In genomic region chr1:34536767-34537485, GRCm38 (mm10) we compare ENCODE assay signal across 8 mouse cellular contexts. TPM values are rescaled to one million over a fixed set of nuclear protein-coding genes. Genes with fewer than 3 reads are reported as not detected.
A peak's percentile ranks its signal among the peaks of the same experiment; 100 is the strongest.
DNase-seq lines count a peak whose midpoint lies in the region; ATAC-seq and TF ChIP-seq lines count a peak whose summit lies in the region.

No protein-coding gene starts in this region.

- H3K4me3 ChIP-seq in forebrain, embryonic 14.5 days (ENCODE audit: low read depth, low read length): peak overlapping the region; percentile 5; the same call in 1 of the 2 replicates
- peak overlapping the region; percentile 11; the same call in 1 of the 2 replicates for H3K4me3 ChIP-seq in kidney, postnatal 0 days (replicated peaks; ENCODE audit: low read depth, low read length)
- peak overlapping the region; percentile 24 for H3K4me3 ChIP-seq in midbrain, embryonic 14.5 days (replicated peaks; ENCODE audit: low read depth, low read length)

- no peaks in the 10 kb centered on the region for H3K9me3 ChIP-seq in forebrain, embryonic 14.5 days (replicated peaks; ENCODE audit: control insufficient read depth, low read length)
- H3K9me3 ChIP-seq in kidney, postnatal 0 days (replicated peaks; ENCODE audit: low read length): no peaks in the 10 kb centered on the region
- no peaks in the 10 kb centered on the region for H3K9me3 ChIP-seq in midbrain, embryonic 14.5 days (ENCODE audit: control insufficient read depth, low read length)

- peak overlapping the region; percentile 16 for H3K4me2 ChIP-seq in forebrain, embryonic 14.5 days (ENCODE audit: low read length)
- peak overlapping the region; percentile 46 for H3K4me2 ChIP-seq in kidney, postnatal 0 days (ENCODE audit: low read length)
- peak overlapping the region; percentile 48 for H3K4me2 ChIP-seq in midbrain, embryonic 14.5 days (ENCODE audit: low read length)

- no peaks in the 10 kb centered on the region for H3K4me1 ChIP-seq in forebrain, embryonic 14.5 days (ENCODE audit: control insufficient read depth, insufficient read depth, low read length)
- H3K4me1 ChIP-seq in kidney, postnatal 0 days (replicated peaks; ENCODE audit: insufficient read depth, low read length): no peaks in the 10 kb centered on the region
- H3K4me1 ChIP-seq in midbrain, embryonic 14.5 days (ENCODE audit: control insufficient read depth, insufficient read depth, low read length): peaks cover 8% of the 10 kb centered on the region; the same call in 1 of the 2 replicates

- no peak overlapping the region for H3K9ac ChIP-seq in forebrain, embryonic 14.5 days (ENCODE audit: low read length)
- no peak overlapping the region for H3K9ac ChIP-seq in kidney, postnatal 0 days (ENCODE audit: low read depth, low read length)
- H3K9ac ChIP-seq in midbrain, embryonic 14.5 days (replicated peaks; ENCODE audit: low read length): no peak overlapping the region

- 3% methylated on average over 16 of the region's 16 CpGs for WGBS in forebrain, embryonic 14.5 days
- WGBS in kidney, postnatal 0 days: 3% methylated on average over 16 of the region's 16 CpGs
- WGBS in midbrain, embryonic 14.5 days: 3% methylated on average over 16 of the region's 16 CpGs

- no peak for TF ChIP-seq CTCF in kidney, postnatal 0 days (IDR thresholded peaks at IDR 0.05; ENCODE audit: low read depth)

- 0 out of 2 replicates have a peak, but pooled peaks have one; percentile 29 for ATAC-seq in forebrain, embryonic 14.5 days
- peak; percentile 82 for ATAC-seq in kidney, postnatal 0 days (replicated peaks; ENCODE audit: low FRiP score, low read depth)
- ATAC-seq in midbrain, embryonic 14.5 days (ENCODE audit: low FRiP score, low TSS enrichment): no peak

- H3K27me3 ChIP-seq in forebrain, embryonic 14.5 days (replicated peaks; ENCODE audit: control insufficient read depth, insufficient read depth, low read length): peaks cover 29% of the 10 kb centered on the region
- 0 out of 2 replicates have a peak, but pooled peaks cover 4% of the 10 kb centered on the region for H3K27me3 ChIP-seq in kidney, postnatal 0 days (ENCODE audit: insufficient read depth, low read length)
- H3K27me3 ChIP-seq in midbrain, embryonic 14.5 days (ENCODE audit: control insufficient read depth, insufficient read depth, low read length): peaks cover 30% of the 10 kb centered on the region

- no peaks in the 10 kb centered on the region for H3K36me3 ChIP-seq in forebrain, embryonic 14.5 days (ENCODE audit: control insufficient read depth, insufficient read depth, low read length)
- no peaks in the 10 kb centered on the region for H3K36me3 ChIP-seq in kidney, postnatal 0 days (ENCODE audit: insufficient read depth, low read length)
- no peaks in the 10 kb centered on the region for H3K36me3 ChIP-seq in midbrain, embryonic 14.5 days (ENCODE audit: control insufficient read depth, insufficient read depth, low read length)

- peak; percentile 40 for DNase-seq in testis, postnatal 10 days (ENCODE audit: low spot score)
- DNase-seq in testis, postnatal 14 days (ENCODE audit: low spot score): no peak
- DNase-seq in forebrain, embryonic 14.5 days (ENCODE audit: low spot score): no peak
- DNase-seq in kidney, postnatal 0 days (ENCODE audit: low spot score): peak; percentile 51
- DNase-seq in midbrain, embryonic 14.5 days: peak; percentile 53
- DNase-seq in adrenal gland, postnatal 25 days: no peak
- DNase-seq in adrenal gland, adult (ENCODE audit: inconsistent age in 2 of 2, low spot score in 1 of 2): no peak
- DNase-seq in spleen, postnatal 10 days (ENCODE audit: low spot score in 2 of 2): no peak

- no peak overlapping the region for H3K27ac ChIP-seq in forebrain, embryonic 14.5 days (ENCODE audit: low read depth, low read length)
- no peak overlapping the region for H3K27ac ChIP-seq in kidney, postnatal 0 days
- no peak overlapping the region for H3K27ac ChIP-seq in midbrain, embryonic 14.5 days (replicated peaks; ENCODE audit: low read depth, low read length)

RNA-seq across cellular contexts. Expression of gene Cfc1, which starts 1.5 kb away (rescaled TPM):
- polyA plus RNA-seq in forebrain, embryonic 14.5 days (2014; fragmentation: Nextera tagmentation; extraction: Ambion mirVana): 0.17 TPM in 1 of 2 replicates, not detected in the other
- 0.13 and 0.14 TPM in 2 replicates for polyA plus RNA-seq in kidney, postnatal 0 days (2015; fragmentation: Nextera tagmentation; extraction: Ambion mirVana)
- not detected in 2 replicates for polyA plus RNA-seq in midbrain, embryonic 14.5 days (2014; fragmentation: Nextera tagmentation; extraction: Ambion mirVana)
- total RNA-seq in adrenal gland, postnatal 25 days (2021): not detected in 2 replicates

RNA-seq across cellular contexts. Expression of gene Prss40, which starts 23.8 kb away (rescaled TPM):
- polyA plus RNA-seq in forebrain, embryonic 14.5 days (2014; fragmentation: Nextera tagmentation; extraction: Ambion mirVana): not detected in 2 replicates
- polyA plus RNA-seq in kidney, postnatal 0 days (2015; fragmentation: Nextera tagmentation; extraction: Ambion mirVana): not detected in 2 replicates
- polyA plus RNA-seq in midbrain, embryonic 14.5 days (2014; fragmentation: Nextera tagmentation; extraction: Ambion mirVana): not detected in 2 replicates
- total RNA-seq in adrenal gland, postnatal 25 days (2021): not detected in 2 replicates

RNA-seq across cellular contexts. Expression of gene Prss39, which starts 38.7 kb away (rescaled TPM):
- polyA plus RNA-seq in forebrain, embryonic 14.5 days (2014; fragmentation: Nextera tagmentation; extraction: Ambion mirVana): not detected in 2 replicates
- not detected in 2 replicates for polyA plus RNA-seq in kidney, postnatal 0 days (2015; fragmentation: Nextera tagmentation; extraction: Ambion mirVana)
- not detected in 2 replicates for polyA plus RNA-seq in midbrain, embryonic 14.5 days (2014; fragmentation: Nextera tagmentation; extraction: Ambion mirVana)
- not detected in 2 replicates for total RNA-seq in adrenal gland, postnatal 25 days (2021)

RNA-seq across cellular contexts. Expression of gene Amer3, which starts 42.5 kb away (rescaled TPM):
- 19.1 and 27.3 TPM in 2 replicates for polyA plus RNA-seq in forebrain, embryonic 14.5 days (2014; fragmentation: Nextera tagmentation; extraction: Ambion mirVana)
- not detected in 2 replicates for polyA plus RNA-seq in kidney, postnatal 0 days (2015; fragmentation: Nextera tagmentation; extraction: Ambion mirVana)
- 30.0 and 32.1 TPM in 2 replicates for polyA plus RNA-seq in midbrain, embryonic 14.5 days (2014; fragmentation: Nextera tagmentation; extraction: Ambion mirVana)
- 0.73 and 1.4 TPM in 2 replicates for total RNA-seq in adrenal gland, postnatal 25 days (2021)

Comparison
In these comparisons a context has a peak if more than half of its experiments do, and no peak if none do; other contexts are left out.
1. DNase-seq: peak in testis, postnatal 10 days (single experiment), kidney, postnatal 0 days (single experiment) and midbrain, embryonic 14.5 days (single experiment); none in testis, postnatal 14 days (single experiment), forebrain, embryonic 14.5 days (single experiment), adrenal gland, postnatal 25 days (single experiment), adrenal gland, adult (0 of 2) and spleen, postnatal 10 days (0 of 2).
2. Peak in every context shown above with its lines, with median percentiles within 50 percentile points of each other: H3K4me2 ChIP-seq and H3K4me3 ChIP-seq.